Mouse (Mus musculus): ENCODE results near the gene Akap2. TPM values are rescaled to one million over a fixed set of nuclear protein-coding genes. Genes with fewer than 3 reads are reported as not detected.
"Not testable (repeated sequence)": the region's sequence is repeated elsewhere in the genome, so short reads cannot be mapped to it uniquely, and the experiment has no call there.

Akap2 gene
- polyA plus RNA-seq, 1 experiment from 2014 or later: 42.4 TPM

GRCm38 (mm10) chr4:57883520-57884421 lies 166.3 kb downstream of the Akap2 start:
- Histone ChIP-seq H3K4me2 (ENCODE audit: low read depth, low read length) (no peak overlapping the region), H3K9me3 (replicated peaks; ENCODE audit: control insufficient read depth, low read length) (no peaks in the 10 kb centered on the region), H3K36me3 (ENCODE audit: control insufficient read depth, insufficient read depth) (no peaks in the 10 kb centered on the region), H3K9ac (ENCODE audit: low read length) (no peak overlapping the region), H3K27me3 (ENCODE audit: control insufficient read depth, insufficient read depth, low read length) (no peaks in the 10 kb centered on the region), H3K27ac (ENCODE audit: low read length) (peak overlapping the region; percentile 61), H3K4me1 (ENCODE audit: control insufficient read depth, insufficient read depth, low read length) (peaks cover 50% of the 10 kb centered on the region), H3K4me3 (ENCODE audit: low read length) (no peak overlapping the region)
- ATAC-seq (replicated peaks; ENCODE audit: extremely low read depth, insufficient read depth, low FRiP score): peak; percentile 34; the same call in 1 of the 2 replicates
- WGBS: 48% methylated on average over 7 of the region's 7 CpGs

GRCm38 (mm10) chr4:57884511-57884910 lies 167.1 kb downstream of the Akap2 start:
- Histone ChIP-seq H3K4me1 (ENCODE audit: control insufficient read depth, insufficient read depth, low read length) (peaks cover 50% of the 10 kb centered on the region), H3K9ac (ENCODE audit: low read length) (no peak overlapping the region), H3K36me3 (ENCODE audit: control insufficient read depth, insufficient read depth) (no peaks in the 10 kb centered on the region), H3K27ac (ENCODE audit: low read length) (peak overlapping the region; percentile 61), H3K27me3 (ENCODE audit: control insufficient read depth, insufficient read depth, low read length) (no peaks in the 10 kb centered on the region), H3K9me3 (replicated peaks; ENCODE audit: control insufficient read depth, low read length) (no peaks in the 10 kb centered on the region), H3K4me3 (ENCODE audit: low read length) (no peak overlapping the region), H3K4me2 (ENCODE audit: low read depth, low read length) (no peak overlapping the region)
- no peak for ATAC-seq (replicated peaks; ENCODE audit: extremely low read depth, insufficient read depth, low FRiP score)
- 74% methylated on average over 3 of the region's 3 CpGs for WGBS

GRCm38 (mm10) chr4:57885186-57885585 lies 167.7 kb downstream of the Akap2 start:
- no peak for ATAC-seq (replicated peaks; ENCODE audit: extremely low read depth, insufficient read depth, low FRiP score)
- no peak overlapping the region for H3K27ac ChIP-seq (ENCODE audit: low read length)
- no peaks in the 10 kb centered on the region for H3K9me3 ChIP-seq (replicated peaks; ENCODE audit: control insufficient read depth, low read length)
- H3K4me1 ChIP-seq (ENCODE audit: control insufficient read depth, insufficient read depth, low read length): peaks cover 45% of the 10 kb centered on the region
- no peak overlapping the region for H3K9ac ChIP-seq (ENCODE audit: low read length)
- no peaks in the 10 kb centered on the region for H3K27me3 ChIP-seq (ENCODE audit: control insufficient read depth, insufficient read depth, low read length)
- no peak overlapping the region for H3K4me2 ChIP-seq (ENCODE audit: low read depth, low read length)
- 65% methylated on average over 2 of the region's 2 CpGs for WGBS
- H3K36me3 ChIP-seq (ENCODE audit: control insufficient read depth, insufficient read depth): no peaks in the 10 kb centered on the region; the same call in 1 of the 2 replicates
- H3K4me3 ChIP-seq (ENCODE audit: low read length): no peak overlapping the region

- H3K27ac ChIP-seq (ENCODE audit: low read length): 0 out of 2 replicates have a peak overlapping the region, but pooled peaks have one; percentile 32
- no peaks in the 10 kb centered on the region; the same call in 1 of the 2 replicates for H3K36me3 ChIP-seq (ENCODE audit: control insufficient read depth, insufficient read depth)
- no peak overlapping the region for H3K4me3 ChIP-seq (ENCODE audit: low read length)
- H3K9me3 ChIP-seq (replicated peaks; ENCODE audit: control insufficient read depth, low read length): no peaks in the 10 kb centered on the region
- 0 out of 2 replicates have a peak, but pooled peaks have one; percentile 26 for ATAC-seq (replicated peaks; ENCODE audit: extremely low read depth, insufficient read depth, low FRiP score)
- no peaks in the 10 kb centered on the region for H3K27me3 ChIP-seq (ENCODE audit: control insufficient read depth, insufficient read depth, low read length)
- H3K4me1 ChIP-seq (ENCODE audit: control insufficient read depth, insufficient read depth, low read length): peaks cover 43% of the 10 kb centered on the region
- WGBS: 45% methylated on average over 11 of the region's 11 CpGs
- H3K9ac ChIP-seq (ENCODE audit: low read length): no peak overlapping the region
- no peak overlapping the region for H3K4me2 ChIP-seq (ENCODE audit: low read depth, low read length)
Measured at GRCm38 (mm10) chr4:57886066-57886887, 168.8 kb downstream of the Akap2 start.

- H3K4me2 ChIP-seq (ENCODE audit: low read depth, low read length): no peak overlapping the region
- H3K9me3 ChIP-seq (replicated peaks; ENCODE audit: control insufficient read depth, low read length): no peaks in the 10 kb centered on the region
- no peak overlapping the region for H3K9ac ChIP-seq (ENCODE audit: low read length)
- H3K4me3 ChIP-seq (ENCODE audit: low read length): no peak overlapping the region
- no peaks in the 10 kb centered on the region; the same call in 1 of the 2 replicates for H3K36me3 ChIP-seq (ENCODE audit: control insufficient read depth, insufficient read depth)
- H3K27ac ChIP-seq (ENCODE audit: low read length): no peak overlapping the region
- H3K4me1 ChIP-seq (ENCODE audit: control insufficient read depth, insufficient read depth, low read length): peaks cover 43% of the 10 kb centered on the region
- WGBS: 87% methylated on average over 3 of the region's 3 CpGs
- H3K27me3 ChIP-seq (ENCODE audit: control insufficient read depth, insufficient read depth, low read length): no peaks in the 10 kb centered on the region
- no peak for ATAC-seq (replicated peaks; ENCODE audit: extremely low read depth, insufficient read depth, low FRiP score)
Measured at GRCm38 (mm10) chr4:57886888-57887230, 169.4 kb downstream of the Akap2 start.

- no peak overlapping the region for H3K9ac ChIP-seq (ENCODE audit: low read length)
- H3K4me1 ChIP-seq (ENCODE audit: control insufficient read depth, insufficient read depth, low read length): peaks cover 34% of the 10 kb centered on the region
- H3K27ac ChIP-seq (ENCODE audit: low read length): no peak overlapping the region
- H3K4me2 ChIP-seq (ENCODE audit: low read depth, low read length): no peak overlapping the region
- no peak overlapping the region for H3K4me3 ChIP-seq (ENCODE audit: low read length)
- H3K36me3 ChIP-seq (ENCODE audit: control insufficient read depth, insufficient read depth): peaks cover 3% of the 10 kb centered on the region
- no peak for ATAC-seq (replicated peaks; ENCODE audit: extremely low read depth, insufficient read depth, low FRiP score)
- no peaks in the 10 kb centered on the region for H3K27me3 ChIP-seq (ENCODE audit: control insufficient read depth, insufficient read depth, low read length)
- H3K9me3 ChIP-seq (replicated peaks; ENCODE audit: control insufficient read depth, low read length): no peaks in the 10 kb centered on the region
- WGBS: 81% methylated on average over 2 of the region's 2 CpGs
Measured at GRCm38 (mm10) chr4:57888246-57888645, 170.8 kb downstream of the Akap2 start.

- not testable (repeated sequence) for H3K9me3 ChIP-seq (replicated peaks; ENCODE audit: control insufficient read depth, low read length); H3K27me3 ChIP-seq (ENCODE audit: control insufficient read depth, insufficient read depth, low read length); H3K27ac ChIP-seq (ENCODE audit: low read length); ATAC-seq (replicated peaks; ENCODE audit: extremely low read depth, insufficient read depth, low FRiP score); H3K4me3 ChIP-seq (ENCODE audit: low read length); H3K9ac ChIP-seq (ENCODE audit: low read length); H3K36me3 ChIP-seq (ENCODE audit: control insufficient read depth, insufficient read depth); H3K4me2 ChIP-seq (ENCODE audit: low read depth, low read length)
- WGBS: 93% methylated on average over 1 of the region's 1 CpGs
- H3K4me1 ChIP-seq (ENCODE audit: control insufficient read depth, insufficient read depth, low read length): peaks cover 26% of the 10 kb centered on the region
Measured at GRCm38 (mm10) chr4:57888978-57889377, 171.5 kb downstream of the Akap2 start.

GRCm38 (mm10) chr4:57889773-57890172 lies 172.3 kb downstream of the Akap2 start:
- Histone ChIP-seq H3K27me3 (ENCODE audit: control insufficient read depth, insufficient read depth, low read length) (no peaks in the 10 kb centered on the region), H3K4me2 (ENCODE audit: low read depth, low read length) (no peak overlapping the region), H3K27ac (ENCODE audit: low read length) (no peak overlapping the region), H3K4me1 (ENCODE audit: control insufficient read depth, insufficient read depth, low read length) (peaks cover 18% of the 10 kb centered on the region), H3K36me3 (ENCODE audit: control insufficient read depth, insufficient read depth) (peaks cover 8% of the 10 kb centered on the region), H3K9ac (ENCODE audit: low read length) (no peak overlapping the region), H3K9me3 (replicated peaks; ENCODE audit: control insufficient read depth, low read length) (no peaks in the 10 kb centered on the region), H3K4me3 (ENCODE audit: low read length) (no peak overlapping the region)
- ATAC-seq (replicated peaks; ENCODE audit: extremely low read depth, insufficient read depth, low FRiP score): no peak
- WGBS: 86% methylated on average over 8 of the region's 8 CpGs
